Mouse (Mus musculus) mature B cell (primary cell): ENCODE data around the gene Tbx19.

Experiments used
- in situ Hi-C: fragments of 300-500 bp; cut with MboI; formaldehyde crosslinking; loops from 2 replicates; pipeline ENCODE4 v1.14.3; 2019

Gene Tbx19

GRCm38 (mm10) chr1:165160723-165161405, at the start of gene Tbx19:
Gene Tbx19, minus strand, starts transcription at chr1:165160773.
- in situ Hi-C loops = no loop called here

GRCm38 (mm10) chr1:165205591-165205990, 45.0 kb upstream of the Tbx19 start:
- in situ Hi-C loops = no loop called here

- in situ Hi-C loops = no loop called here
Observed at GRCm38 (mm10) chr1:165203488-165204035, 43.0 kb upstream of the Tbx19 start.

GRCm38 (mm10) chr1:165201445-165202012, 41.0 kb upstream of the Tbx19 start:
- in situ Hi-C loops = no loop called here

GRCm38 (mm10) chr1:165200748-165201147, 40.2 kb upstream of the Tbx19 start:
- in situ Hi-C loops = no loop called here

GRCm38 (mm10) chr1:165199639-165200038, 39.1 kb upstream of the Tbx19 start:
- in situ Hi-C loops = no loop called here

GRCm38 (mm10) chr1:165198951-165199350, 38.4 kb upstream of the Tbx19 start:
- in situ Hi-C loops = no loop called here

DNA sequence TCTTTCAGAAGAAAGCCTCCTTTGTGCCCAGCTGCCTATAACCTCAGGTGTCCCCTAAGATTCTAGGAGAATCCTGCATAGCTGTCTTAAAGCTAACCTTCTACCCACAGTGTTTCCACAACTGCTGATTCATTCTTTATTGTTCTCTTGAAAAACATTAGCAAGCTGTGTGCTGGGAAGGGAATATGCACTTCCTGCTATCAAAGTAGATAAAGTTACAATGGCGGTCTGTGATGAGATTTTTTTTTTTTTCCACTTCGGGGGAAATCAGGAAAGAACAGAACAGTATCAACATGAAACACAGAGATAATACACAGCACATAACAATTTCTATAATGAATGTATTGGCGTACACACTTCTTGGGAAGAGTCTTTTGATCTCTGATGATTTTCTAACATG, 37.3 kb upstream of the Tbx19 start:
- in situ Hi-C loops = no loop called here

- in situ Hi-C loops = no loop called here
Observed at GRCm38 (mm10) chr1:165195396-165195960, 34.9 kb upstream of the Tbx19 start.

DNA sequence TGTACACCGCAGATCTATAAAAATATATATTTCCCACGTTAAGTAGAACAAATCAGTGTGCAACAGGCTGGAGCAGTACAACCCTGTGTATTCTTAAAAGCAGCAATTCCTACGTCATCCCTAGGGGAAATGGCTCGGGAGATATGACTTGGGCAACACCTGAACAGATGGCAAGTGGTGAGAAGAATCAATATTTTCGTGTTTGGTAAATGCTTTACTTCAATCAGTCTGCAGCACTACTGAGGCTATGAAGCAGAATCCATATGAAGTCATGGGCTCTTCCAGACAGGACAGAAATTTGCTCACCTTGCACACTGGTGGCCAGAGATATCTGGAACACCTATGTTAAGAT, 34.1 kb upstream of the Tbx19 start:
- in situ Hi-C loops = no loop called here

DNA sequence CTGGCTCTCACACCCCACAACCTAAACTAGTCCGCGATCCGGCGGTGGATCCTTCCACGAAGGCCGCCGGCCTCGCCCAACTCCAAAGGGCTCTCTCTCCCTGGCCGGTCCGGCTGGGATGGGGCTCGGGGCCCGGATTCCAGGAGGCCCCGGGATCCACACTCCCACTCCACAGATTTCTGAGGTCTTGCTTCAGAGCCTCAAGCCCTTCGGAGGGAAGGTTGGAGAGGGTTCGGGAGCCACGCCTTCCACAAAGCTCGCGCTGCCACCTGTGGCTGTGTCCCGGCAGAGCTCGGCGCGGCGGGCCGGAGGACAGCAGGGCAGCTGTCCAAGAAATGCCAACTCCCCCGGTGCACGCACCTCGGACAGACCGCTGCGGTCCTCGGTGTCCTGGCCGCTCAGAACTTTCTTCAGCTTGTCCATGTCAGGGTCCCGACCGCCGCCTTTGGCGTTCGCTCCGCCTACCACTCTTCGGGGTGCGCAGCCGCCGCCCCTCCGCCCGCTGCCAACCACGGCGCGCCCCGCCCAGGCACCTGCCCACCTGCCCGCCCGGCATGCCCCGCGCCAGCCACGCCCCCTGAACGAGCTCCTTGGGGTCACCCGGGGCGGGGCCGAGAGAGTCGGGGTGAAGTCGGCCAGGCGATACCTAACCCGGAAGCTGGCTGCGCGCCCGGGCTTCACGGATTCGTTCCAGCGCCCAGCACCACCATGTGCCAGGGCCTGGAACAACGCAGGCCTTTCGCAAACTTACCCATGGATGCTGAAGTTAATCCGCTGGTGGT, 33.5 kb upstream of the Tbx19 start, which contains the start of gene Sft2d2:
Gene Sft2d2, minus strand, starts transcription at position 559 of the 782 bp plus-strand sequence.
- in situ Hi-C loops = no loop called here

GRCm38 (mm10) chr1:165193426-165193825, 32.9 kb upstream of the Tbx19 start:
- in situ Hi-C loops = no loop called here

DNA sequence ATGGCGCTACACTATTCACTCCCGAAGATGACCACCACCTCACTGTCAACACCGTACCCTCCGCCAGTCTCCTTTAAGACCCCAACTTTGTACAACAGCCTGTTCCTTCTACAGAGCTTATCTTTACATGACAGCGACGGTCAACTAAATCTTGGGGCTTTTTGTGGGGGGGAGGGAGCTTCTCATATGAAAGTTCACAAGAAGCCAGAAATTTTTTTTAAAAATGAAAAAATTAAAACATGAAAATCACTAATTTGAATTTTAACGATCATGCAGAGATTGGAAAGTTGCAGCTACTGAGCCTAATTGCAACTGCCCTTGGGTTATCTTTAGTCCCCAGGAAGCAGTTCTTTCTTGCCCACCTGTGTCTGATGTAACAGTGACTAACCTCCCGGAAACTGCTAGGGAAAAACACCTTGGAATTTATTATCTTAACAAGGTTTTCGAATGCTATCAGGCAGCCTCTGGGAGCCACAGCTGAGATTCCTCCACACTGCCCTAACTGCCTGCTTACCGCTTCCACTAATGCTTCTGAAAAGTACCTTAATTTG, 32.2 kb upstream of the Tbx19 start:
- in situ Hi-C loops = no loop called here

- in situ Hi-C loops = no loop called here
Observed at GRCm38 (mm10) chr1:165192102-165192501, 31.5 kb upstream of the Tbx19 start.

GRCm38 (mm10) chr1:165191611-165192010, 31.0 kb upstream of the Tbx19 start:
- in situ Hi-C loops = no loop called here

DNA sequence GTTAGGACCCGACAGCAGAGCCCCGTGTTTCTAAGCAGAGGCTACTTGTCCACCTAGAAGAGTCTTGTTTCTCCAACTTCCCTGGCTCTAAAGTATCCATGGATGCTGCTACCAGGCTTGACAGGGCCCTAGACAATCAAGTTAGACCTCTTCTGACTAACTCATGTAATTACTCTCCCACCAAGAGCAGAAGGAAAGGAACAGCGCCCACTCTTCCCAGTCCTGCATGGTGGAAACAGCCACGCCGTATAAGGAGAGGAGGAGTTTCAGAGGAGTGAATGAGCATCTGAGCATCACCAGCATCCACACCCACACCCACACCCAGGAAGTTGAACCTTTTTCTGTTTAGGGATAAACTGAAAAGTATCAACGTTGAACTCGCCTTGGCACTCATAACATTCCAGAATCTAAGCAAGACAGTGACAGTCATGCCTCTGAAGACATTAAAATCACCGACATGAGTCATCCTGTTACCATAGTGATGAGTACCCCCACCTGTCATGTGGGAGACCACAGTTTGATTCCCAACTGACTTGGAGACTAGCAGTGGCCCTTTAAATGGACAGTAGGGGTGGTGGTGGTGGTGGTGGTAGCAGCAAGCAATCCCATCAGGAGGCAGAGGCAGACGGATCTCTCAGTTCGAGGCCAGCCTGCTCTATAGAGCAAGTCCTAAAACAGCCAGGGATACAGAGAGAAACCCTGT, 30.1 kb upstream of the Tbx19 start:
- in situ Hi-C loops = no loop called here

- in situ Hi-C loops = no loop called here
Observed at GRCm38 (mm10) chr1:165190068-165190467, 29.5 kb upstream of the Tbx19 start.

DNA sequence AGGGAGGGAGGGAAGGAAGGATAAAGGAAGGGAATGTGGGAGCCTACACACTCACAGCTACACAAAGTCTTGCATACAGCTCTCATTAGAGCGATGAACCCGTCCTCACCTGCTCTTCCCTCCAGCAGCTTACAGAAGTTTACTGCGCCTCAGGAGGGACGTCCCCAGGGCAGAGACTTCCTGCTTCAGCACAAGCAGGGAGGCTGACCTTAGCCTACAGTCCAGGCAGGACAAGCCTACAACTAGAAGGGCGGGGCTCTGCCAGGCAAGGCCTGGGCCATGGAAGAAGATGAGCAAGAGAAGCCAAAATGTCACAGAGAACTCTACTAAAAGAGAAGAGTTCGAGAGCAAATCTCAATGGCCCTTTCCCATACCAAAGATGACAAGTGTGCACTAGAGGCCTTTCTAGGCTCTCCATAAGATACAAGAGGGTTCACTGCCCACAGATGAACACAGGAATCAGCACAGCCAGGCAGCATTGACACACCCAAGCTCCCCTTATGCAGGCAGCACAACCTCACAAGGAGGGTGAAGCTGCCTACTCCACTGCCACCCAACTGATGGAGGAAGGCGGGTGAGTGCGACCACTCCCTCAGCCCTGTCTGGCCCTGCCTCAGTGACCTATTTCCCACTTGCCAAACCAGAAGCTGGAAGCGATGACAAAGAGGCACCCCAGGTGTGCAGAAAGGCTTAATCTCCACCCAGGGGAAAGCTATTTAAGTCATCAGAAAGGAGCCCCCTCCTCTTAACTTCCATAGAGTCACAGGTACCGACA, 28.4 kb upstream of the Tbx19 start:
- in situ Hi-C loops = no loop called here

- in situ Hi-C loops = no loop called here
Observed at GRCm38 (mm10) chr1:165187357-165187756, 26.8 kb upstream of the Tbx19 start.

- in situ Hi-C loops = no loop called here
Observed at GRCm38 (mm10) chr1:165186491-165186890, 25.9 kb upstream of the Tbx19 start.

DNA sequence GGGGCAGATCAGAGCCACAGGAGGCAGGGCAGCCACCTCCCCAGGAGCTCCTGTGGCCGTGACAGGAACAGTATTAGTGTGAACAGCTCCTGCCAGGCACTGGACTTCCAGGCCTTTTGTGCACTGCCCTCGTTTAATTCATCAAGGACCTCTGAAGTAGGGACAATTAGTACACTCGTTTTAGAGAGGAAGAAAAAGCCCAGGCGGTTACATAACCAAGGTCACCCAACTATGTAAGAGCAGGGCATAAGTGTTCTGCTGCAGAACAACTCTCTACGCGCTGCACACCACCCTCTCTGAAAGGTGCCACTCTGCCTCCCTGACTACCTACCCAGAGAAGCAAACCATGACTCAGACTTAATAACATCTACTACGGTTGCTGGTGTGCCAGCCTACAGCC, 24.5 kb upstream of the Tbx19 start:
- in situ Hi-C loops = no loop called here
